Mouse (Mus musculus) MEL (cell line): ENCODE measurements around the gene Coro2b. TPM values are rescaled to one million over a fixed set of nuclear protein-coding genes. Genes with fewer than 3 reads are reported as not detected.

Experiments
- DNase-seq: peaks from one replicate; pipeline ENCODE4 v3.0.0; 2011; ENCODE audit warnings: low read depth, low spot score
- H3K27ac ChIP-seq: 2 replicates; pipeline ENCODE4 v1.5.1; 2012; ENCODE audit warnings: low read depth, mild to moderate bottlenecking, control low read depth, low read length, moderate library complexity; ENCODE audit not compliant: control insufficient read depth
- H3K27me3 ChIP-seq, 2 experiments: fragments of 150-350 bp in 1 of 2; sonication (generic) in 1 of 2; 2 replicates each; pipeline ENCODE4 v1.6.1; 2012; ENCODE audit warnings: low read length in 2 of 2, mild to moderate bottlenecking in 2 of 2, improper control_type of control experiment in 1 of 2, moderate library complexity in 1 of 2; ENCODE audit not compliant: insufficient read depth in 2 of 2, control insufficient read depth in 1 of 2
- H3K36me3 ChIP-seq, 2 experiments: 2 replicates each; pipeline ENCODE4 v1.6.1; 2012 to 2014; ENCODE audit warnings: low read length in 2 of 2, improper control_type of control experiment in 1 of 2, inconsistent platforms in 1 of 2, mild to moderate bottlenecking in 1 of 2; ENCODE audit not compliant: insufficient read depth in 2 of 2, control insufficient read depth in 1 of 2
- H3K4me1 ChIP-seq, 2 experiments: fragments of 150-350 bp in 1 of 2; sonication (generic) in 1 of 2; 2 replicates each; pipeline ENCODE4 v1.6.1; 2012; ENCODE audit warnings: low read length in 2 of 2, improper control_type of control experiment in 1 of 2, mild to moderate bottlenecking in 1 of 2; ENCODE audit not compliant: insufficient read depth in 2 of 2, control insufficient read depth in 1 of 2
- H3K4me3 ChIP-seq, 2 experiments: fragments of 150-350 bp in 1 of 2; sonication (generic) in 1 of 2; 2 replicates each; pipeline ENCODE4 v1.5.1; 2012; ENCODE audit warnings: low read depth in 2 of 2, low read length in 2 of 2, mild to moderate bottlenecking in 2 of 2, moderate library complexity in 2 of 2, control low read depth in 1 of 2, improper control_type of control experiment in 1 of 2; ENCODE audit not compliant: control insufficient read depth in 1 of 2, insufficient read depth in 1 of 2
- H3K79me2 ChIP-seq: 2 replicates; pipeline ENCODE4 v1.6.1; 2012; ENCODE audit warnings: mild to moderate bottlenecking, low read length, moderate library complexity; ENCODE audit not compliant: control insufficient read depth, poor library complexity, insufficient read depth
- H3K9ac ChIP-seq: 2 replicates; pipeline ENCODE4 v1.6.1; 2012; ENCODE audit warnings: low read depth, mild to moderate bottlenecking, control low read depth, low read length, moderate library complexity; ENCODE audit not compliant: control insufficient read depth, poor library complexity, severe bottlenecking
- H3K9me3 ChIP-seq: fragments of 150-350 bp; sonication (generic); replicated peaks from 2 replicates; pipeline ENCODE4 v1.6.1; 2012; ENCODE audit warnings: mild to moderate bottlenecking, low read length, improper control_type of control experiment, moderate library complexity; ENCODE audit not compliant: insufficient read depth
- CHD1 ChIP-seq: IDR thresholded peaks from 2 replicates; pipeline ENCODE4 v1.6.1; 2012; ENCODE audit warnings: low read depth, mild to moderate bottlenecking, inconsistent platforms, low read length, improper control_type of control experiment
- ETS1 ChIP-seq: IDR thresholded peaks from 2 replicates; pipeline ENCODE4 v1.6.1; 2012; ENCODE audit warnings: low read depth, mild to moderate bottlenecking, inconsistent platforms, low read length, improper control_type of control experiment, moderate library complexity
- GATA1 ChIP-seq: IDR thresholded peaks from 2 replicates; pipeline ENCODE4 v1.6.1; 2011; ENCODE audit warnings: low read depth, low read length, improper control_type of control experiment
- JUND ChIP-seq: IDR thresholded peaks from 2 replicates; pipeline ENCODE4 v1.6.1; 2011; ENCODE audit warnings: low read depth, mild to moderate bottlenecking, improper control_type of control experiment, low read length
- KAT2A ChIP-seq: conservative IDR thresholded peaks from 2 replicates; pipeline ENCODE4 v1.6.1; 2012; ENCODE audit warnings: low read depth, low read length, improper control_type of control experiment, inconsistent platforms
- MAFK ChIP-seq: IDR thresholded peaks from 2 replicates; pipeline ENCODE4 v1.6.1; 2011; ENCODE audit warnings: low read depth, mild to moderate bottlenecking, low read length, improper control_type of control experiment, borderline replicate concordance
- MAX ChIP-seq: IDR thresholded peaks from 2 replicates; pipeline ENCODE4 v1.6.1; 2011; ENCODE audit warnings: low read length, improper control_type of control experiment
- MAZ ChIP-seq: IDR thresholded peaks from 2 replicates; pipeline ENCODE4 v1.6.1; 2012; ENCODE audit warnings: low read depth, mild to moderate bottlenecking, inconsistent platforms, low read length, improper control_type of control experiment
- MEF2A ChIP-seq: IDR thresholded peaks from 2 replicates; pipeline ENCODE4 v1.6.1; 2014; ENCODE audit warnings: low read depth, mild to moderate bottlenecking, inconsistent platforms, low read length, improper control_type of control experiment; ENCODE audit not compliant: poor library complexity, insufficient replicate concordance, severe bottlenecking; ENCODE audit errors: extremely low read depth
- MXI1 ChIP-seq: IDR thresholded peaks from 2 replicates; pipeline ENCODE4 v1.6.1; 2011; ENCODE audit warnings: mild to moderate bottlenecking, low read depth, low read length, improper control_type of control experiment
- MYC ChIP-seq: IDR thresholded peaks from 2 replicates; pipeline ENCODE4 v1.6.1; 2011; ENCODE audit warnings: low read depth, mild to moderate bottlenecking, low read length, improper control_type of control experiment, moderate library complexity
- NELFE ChIP-seq: IDR thresholded peaks from 2 replicates; pipeline ENCODE4 v1.6.1; 2011; ENCODE audit warnings: low read depth, low read length, improper control_type of control experiment
- POLR2A ChIP-seq, 2 experiments: IDR thresholded peaks; 2 replicates each; pipeline ENCODE4 v1.6.1; 2011 to 2012; ENCODE audit warnings: low read length in 2 of 2, mild to moderate bottlenecking in 2 of 2, control low read depth in 1 of 2, improper control_type of control experiment in 1 of 2, low read depth in 1 of 2, moderate library complexity in 1 of 2; ENCODE audit not compliant: control insufficient read depth in 1 of 2, insufficient read depth in 1 of 2, poor library complexity in 1 of 2
- RAD21 ChIP-seq: IDR thresholded peaks from 2 replicates; pipeline ENCODE4 v1.6.1; 2011; ENCODE audit warnings: mild to moderate bottlenecking, low read depth, low read length, improper control_type of control experiment
- SIN3A ChIP-seq: IDR thresholded peaks from 2 replicates; pipeline ENCODE4 v1.6.1; 2012; ENCODE audit warnings: low read length, improper control_type of control experiment, inconsistent platforms
- SMC3 ChIP-seq: IDR thresholded peaks from 2 replicates; pipeline ENCODE4 v1.6.1; 2011; ENCODE audit warnings: low read depth, low read length, improper control_type of control experiment
- TAL1 ChIP-seq: IDR thresholded peaks from 2 replicates; pipeline ENCODE4 v1.6.1; 2012; ENCODE audit warnings: mild to moderate bottlenecking, inconsistent platforms, low read length, moderate library complexity, mixed read lengths
- ZC3H11A ChIP-seq: IDR thresholded peaks from 2 replicates; pipeline ENCODE4 v1.6.1; 2012; ENCODE audit warnings: low read depth, mild to moderate bottlenecking, inconsistent platforms, low read length, improper control_type of control experiment
- polyA plus RNA-seq, 2 experiments: library from polyadenylated mRNA; stranded (reverse) in 1 of 2; unstranded in 1 of 2; fragments of >175 nt in 1 of 2; fragments of >200 nt in 1 of 2; gene quantifications; 2 replicates each; pipeline versions ENCODE4 v1.2.1 to v1.2.4; 2012; ENCODE audit warnings: low replicate concordance in 2 of 2, low read depth in 1 of 2; ENCODE audit not compliant: insufficient read length in 2 of 2, insufficient read depth in 1 of 2, missing spikeins in 1 of 2
- total RNA-seq: library from RNA; depleted of rRNA; stranded (reverse); fragments of 300-350 nt; gene quantifications from 2 replicates; pipeline ENCODE4 v1.2.3, GENCODE M21; 2012

Coro2b gene
- total and polyA plus RNA-seq, 3 experiments = not detected

DNA sequence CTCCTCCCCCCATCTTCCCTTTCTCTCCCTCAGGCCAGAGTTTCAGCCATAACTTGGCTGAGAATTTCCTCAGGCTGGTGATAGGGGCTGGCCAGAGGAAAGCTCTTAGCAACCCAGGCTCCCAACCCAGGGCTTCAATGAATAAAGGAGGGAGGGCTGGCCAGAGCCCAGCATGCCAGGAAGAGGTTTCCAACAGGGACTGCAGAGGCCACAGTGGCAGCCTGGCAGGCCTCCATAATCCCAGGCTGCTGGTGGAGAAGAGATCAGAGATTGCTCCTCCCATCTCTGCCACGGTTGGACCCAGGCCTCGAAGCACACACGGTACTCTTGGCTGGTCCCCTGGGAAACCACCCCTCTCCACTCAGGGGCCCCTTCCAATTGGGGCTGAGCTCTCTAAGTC lies 10.4 kb downstream of the Coro2b start:
- TF ChIP-seq SMC3 (no peak), TAL1 (no peak), RAD21 (no peak), MXI1 (no peak)
- DNase-seq = no peak
- H3K4me1 ChIP-seq = no peaks in the 10 kb centered on the region
- H3K27ac ChIP-seq = no peak overlapping the region
- peaks cover 0 to 6% of the 10 kb centered on the region in 2 experiments; a peak in 1 of 4 replicates for H3K27me3 ChIP-seq
- H3K36me3 ChIP-seq = no peaks in the 10 kb centered on the region
- H3K9ac ChIP-seq = no peak overlapping the region
- H3K9me3 ChIP-seq = no peaks in the 10 kb centered on the region
- no peak overlapping the region for H3K4me3 ChIP-seq
- no peaks in the 10 kb centered on the region for H3K79me2 ChIP-seq

DNA sequence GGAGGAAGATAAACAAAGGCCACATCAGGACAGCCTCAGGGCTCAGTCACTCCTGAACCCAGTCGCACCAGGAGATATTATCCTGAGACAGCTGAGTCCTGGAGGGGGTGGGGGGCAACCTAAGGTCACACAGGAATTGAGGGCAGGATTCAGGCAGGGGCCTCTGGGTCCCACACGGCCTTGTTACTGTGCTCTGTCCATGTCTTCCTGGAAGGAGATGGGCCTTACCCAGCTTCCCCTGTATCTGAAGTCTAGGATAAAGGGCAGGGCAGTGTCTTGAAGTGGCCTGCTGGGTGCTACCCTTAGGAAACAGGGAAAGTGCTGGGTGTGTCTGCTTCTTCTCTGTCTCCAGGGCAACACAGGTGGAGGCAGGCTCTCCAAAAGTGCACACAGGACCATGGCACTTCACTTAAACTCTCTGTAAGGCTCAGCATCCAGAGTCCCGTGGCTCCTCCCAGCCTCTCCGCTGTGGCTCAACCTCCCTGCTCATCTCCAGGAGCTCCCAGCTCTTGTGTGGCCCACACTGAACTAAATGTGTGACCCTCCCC lies 12.0 kb downstream of the Coro2b start:
- Histone ChIP-seq H3K79me2 (no peaks in the 10 kb centered on the region), H3K9ac (no peak overlapping the region), H3K27ac (no peak overlapping the region), H3K36me3 (no peaks in the 10 kb centered on the region), H3K27me3 (peaks cover 0 to 6% of the 10 kb centered on the region in 2 experiments; a peak in 1 of 4 replicates), H3K9me3 (no peaks in the 10 kb centered on the region), H3K4me3 (no peak overlapping the region), H3K4me1 (no peaks in the 10 kb centered on the region)
- DNase-seq = no peak
- TF ChIP-seq GATA1 (no peak), ETS1 (no peak), SMC3 (no peak), POLR2A (IDR thresholded peaks at IDR 0.05; ENCODE audit: control insufficient read depth in 1 of 2, insufficient read depth in 1 of 2, low read depth in 1 of 2, low read length in 2 of 2, poor library complexity in 1 of 2) (no peak), MAX (no peak), MEF2A (no peak), TAL1 (no peak), CHD1 (no peak), MYC (no peak), NELFE (no peak), JUND (no peak), ZC3H11A (no peak), MAZ (no peak), MAFK (no peak), SIN3A (no peak), KAT2A (no peak)
